Mouse (Mus musculus) forebrain, embryonic 10.5 days (tissue): ENCODE measurements around the gene Grb7. TPM values are rescaled to one million over a fixed set of nuclear protein-coding genes. Genes with fewer than 3 reads are reported as not detected.

Source experiments
- DNase-seq: peaks from one replicate; pipeline ENCODE4 v3.0.0-alpha.2; 2017; ENCODE audit warnings: low spot score; ENCODE audit errors: extremely low spot score
- H3K27ac ChIP-seq: fragments of 300-500 bp; sonication (generic); 2 replicates; pipeline ENCODE4 v1.5.1; 2016; ENCODE audit warnings: mild to moderate bottlenecking
- H3K27me3 ChIP-seq: fragments of 300-500 bp; sonication (generic); 2 replicates; pipeline ENCODE4 v1.6.1; 2016; ENCODE audit warnings: mild to moderate bottlenecking; ENCODE audit not compliant: poor library complexity, severe bottlenecking
- H3K36me3 ChIP-seq: fragments of 300-500 bp; sonication (generic); replicated peaks from 2 replicates; pipeline ENCODE4 v1.6.1; 2016; ENCODE audit warnings: mild to moderate bottlenecking, moderate library complexity
- H3K4me1 ChIP-seq: fragments of 300-500 bp; sonication (generic); 2 replicates; pipeline ENCODE4 v1.6.1; 2016
- H3K4me3 ChIP-seq: fragments of 300-500 bp; sonication (generic); 2 replicates; pipeline ENCODE4 v1.5.1; 2016; ENCODE audit warnings: mild to moderate bottlenecking, moderate library complexity
- H3K9me3 ChIP-seq: fragments of 300-500 bp; sonication (generic); 2 replicates; pipeline ENCODE4 v1.6.1; 2016; ENCODE audit warnings: mild to moderate bottlenecking, moderate library complexity
- WGBS: fragments of 180-500 bp; shearing (Covaris S2); methylation state at CpG from one replicate; pipeline ENCODE4 v1.1.7; 2016; 5-methylcytosine and 5-hydroxymethylcytosine counted together
- polyA plus RNA-seq: library from polyadenylated mRNA; unstranded; fragments of >200 nt; fragmentation: Nextera tagmentation; extraction: Ambion mirVana; gene quantifications from 2 replicates; pipeline ENCODE4 v1.2.1, GENCODE M21; 2016

The Grb7 gene
- polyA plus RNA-seq, 1 experiment from 2014 or later = 5.6 TPM

DNA sequence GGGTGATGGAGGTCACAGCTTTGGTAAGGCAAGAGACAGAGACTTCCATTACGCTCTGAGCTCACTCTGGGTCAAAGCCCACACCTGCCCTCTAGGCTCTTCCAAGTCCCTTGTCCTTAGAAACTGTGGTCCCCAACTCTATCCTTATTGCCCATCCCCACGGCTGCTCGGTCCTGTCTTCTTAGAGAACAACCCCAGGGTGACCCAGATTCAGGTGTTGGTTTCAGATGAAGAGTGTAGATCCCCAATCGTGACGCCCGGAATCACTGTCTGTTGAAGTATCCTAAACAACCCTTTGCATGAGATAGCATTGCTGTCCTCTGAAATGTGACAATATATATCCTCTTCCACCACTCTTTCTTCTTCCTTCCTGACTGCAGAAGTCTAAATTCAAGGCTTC is 16.1 kb downstream of the Grb7 start:
- no peak for DNase-seq
- Histone ChIP-seq H3K36me3 (no peaks in the 10 kb centered on the region), H3K4me1 (peaks cover 12% of the 10 kb centered on the region), H3K9me3 (no peaks in the 10 kb centered on the region), H3K4me3 (no peak overlapping the region), H3K27me3 (peaks cover 46% of the 10 kb centered on the region), H3K27ac (no peak overlapping the region)
- 88% methylated on average over 6 of the region's 6 CpGs for WGBS

DNA sequence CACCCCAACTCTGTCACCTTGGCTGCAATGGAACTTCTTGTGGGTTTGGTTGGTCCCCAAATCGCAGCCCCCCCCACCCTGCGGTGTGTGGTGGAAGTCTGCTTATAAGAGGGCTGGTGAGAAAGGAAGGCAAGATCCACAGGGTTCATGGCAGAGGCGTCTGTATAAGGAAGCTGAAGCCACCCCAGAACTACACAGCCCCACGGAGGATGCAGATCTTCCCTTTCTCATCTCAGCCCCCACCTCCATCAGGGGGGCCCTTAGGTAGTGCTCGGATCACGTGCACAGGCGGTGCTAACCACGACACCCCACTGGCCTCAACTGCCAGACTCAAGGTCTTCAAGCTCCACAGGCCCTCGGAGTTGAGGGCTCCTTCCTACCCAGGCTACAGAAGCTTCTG is 17.7 kb downstream of the Grb7 start:
- no peaks in the 10 kb centered on the region for H3K36me3 ChIP-seq
- H3K4me3 ChIP-seq = no peak overlapping the region
- no peaks in the 10 kb centered on the region for H3K4me1 ChIP-seq
- H3K27me3 ChIP-seq = peaks cover 34% of the 10 kb centered on the region
- H3K27ac ChIP-seq = no peak overlapping the region
- WGBS = 86% methylated on average over 9 of the region's 9 CpGs
- no peak for DNase-seq
- H3K9me3 ChIP-seq = no peaks in the 10 kb centered on the region

DNA sequence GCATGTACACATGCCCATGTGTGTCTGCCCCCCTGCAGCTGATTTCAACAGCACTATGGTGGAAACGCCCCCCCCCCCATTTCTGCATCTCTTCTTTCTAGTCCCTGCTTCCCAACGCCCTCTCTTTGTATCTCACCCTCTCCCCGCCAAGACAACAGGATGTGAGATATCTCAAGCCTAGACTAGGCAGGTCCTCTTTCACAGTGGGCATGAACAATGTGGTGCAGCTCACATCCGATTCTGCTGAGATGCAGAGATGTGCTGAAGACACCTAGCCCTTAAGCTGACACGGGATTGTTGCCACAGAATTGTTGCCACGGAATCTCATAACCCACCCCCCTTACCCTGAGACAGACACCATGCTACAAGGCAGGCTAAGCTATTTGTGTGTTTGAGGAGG is 18.3 kb downstream of the Grb7 start:
- Histone ChIP-seq H3K27me3 (peaks cover 27% of the 10 kb centered on the region), H3K27ac (no peak overlapping the region), H3K9me3 (no peaks in the 10 kb centered on the region), H3K36me3 (no peaks in the 10 kb centered on the region), H3K4me1 (no peaks in the 10 kb centered on the region), H3K4me3 (no peak overlapping the region)
- no peak for DNase-seq
- WGBS = 82% methylated on average over 6 of the region's 6 CpGs

DNA sequence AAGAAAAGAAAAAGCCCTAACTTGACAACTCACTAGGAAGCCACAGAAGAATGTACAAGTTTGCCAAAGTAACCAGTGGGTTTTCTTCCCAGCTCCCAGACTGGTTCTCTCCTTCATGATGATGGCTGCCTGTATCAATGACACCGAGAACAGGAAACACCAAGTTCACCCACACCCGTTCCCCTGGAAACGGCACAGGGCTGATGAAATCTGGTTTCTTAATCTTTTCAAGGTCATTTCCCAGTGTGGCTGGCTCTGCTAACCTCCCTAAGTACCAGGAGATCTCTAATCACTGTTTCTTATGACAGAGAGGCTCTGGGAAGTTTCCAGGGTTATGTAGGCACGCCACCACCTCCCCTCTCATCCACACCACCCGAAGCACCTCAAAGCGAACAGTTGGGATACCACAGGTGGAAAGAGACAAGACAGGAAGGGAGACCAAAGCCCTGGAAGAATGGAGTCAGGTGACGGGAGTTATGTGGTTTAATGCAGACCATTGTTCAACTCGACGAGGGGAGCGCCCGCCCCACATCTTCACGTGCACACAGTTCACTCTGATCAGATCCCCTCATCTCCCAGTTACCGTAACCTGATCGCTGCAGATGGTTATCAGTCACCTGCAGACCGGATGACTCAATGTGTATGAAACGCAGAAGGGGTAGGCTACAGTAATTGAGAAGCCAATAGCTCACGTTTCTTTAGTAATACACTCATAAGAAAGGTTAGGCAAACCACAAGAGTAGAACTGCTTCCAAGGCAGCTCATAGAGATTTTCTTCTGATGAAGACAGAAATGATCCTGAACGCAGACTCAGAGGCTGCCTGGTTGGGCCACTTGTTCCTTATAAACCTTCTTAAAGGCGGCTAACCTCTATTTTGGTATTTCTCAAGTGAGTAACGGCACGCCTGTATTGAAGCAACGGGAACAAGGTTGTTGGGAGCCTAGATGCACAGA is 23.8 kb downstream of the Grb7 start:
- peaks cover 31% of the 10 kb centered on the region for H3K4me1 ChIP-seq
- H3K9me3 ChIP-seq = no peaks in the 10 kb centered on the region
- H3K36me3 ChIP-seq = no peaks in the 10 kb centered on the region
- no peak overlapping the region for H3K27ac ChIP-seq
- peaks cover 10% of the 10 kb centered on the region; the same call in 1 of the 2 replicates for H3K27me3 ChIP-seq
- WGBS = 84% methylated on average over 22 of the region's 22 CpGs
- no peak for DNase-seq
- no peak overlapping the region for H3K4me3 ChIP-seq

DNA sequence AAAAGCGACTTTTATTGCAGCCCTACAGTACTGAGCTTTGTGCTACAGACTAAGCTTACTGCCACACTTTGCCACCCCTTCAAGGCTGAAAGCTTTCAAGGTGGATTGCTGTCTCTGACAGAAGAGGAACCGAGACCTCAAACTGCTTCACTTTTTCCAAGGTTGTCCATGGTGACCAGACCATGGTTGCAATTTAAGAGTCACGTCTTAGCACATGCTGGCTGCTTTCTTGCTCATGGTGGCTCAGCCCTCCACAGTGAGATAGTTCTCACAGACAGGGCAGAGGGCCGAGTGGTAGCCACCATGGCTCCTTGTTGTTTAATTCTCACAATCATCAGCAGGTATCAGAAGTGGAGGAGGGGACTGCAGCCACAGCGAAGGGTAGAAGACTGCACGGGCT is 24.6 kb downstream of the Grb7 start:
- no peak for DNase-seq
- Histone ChIP-seq H3K4me3 (no peak overlapping the region), H3K36me3 (no peaks in the 10 kb centered on the region), H3K27me3 (peaks cover 10% of the 10 kb centered on the region; the same call in 1 of the 2 replicates), H3K27ac (0 out of 2 replicates have a peak overlapping the region, but pooled peaks have one; percentile 44), H3K9me3 (no peaks in the 10 kb centered on the region), H3K4me1 (peaks cover 31% of the 10 kb centered on the region)
- WGBS = 81% methylated on average over 6 of the region's 6 CpGs

DNA sequence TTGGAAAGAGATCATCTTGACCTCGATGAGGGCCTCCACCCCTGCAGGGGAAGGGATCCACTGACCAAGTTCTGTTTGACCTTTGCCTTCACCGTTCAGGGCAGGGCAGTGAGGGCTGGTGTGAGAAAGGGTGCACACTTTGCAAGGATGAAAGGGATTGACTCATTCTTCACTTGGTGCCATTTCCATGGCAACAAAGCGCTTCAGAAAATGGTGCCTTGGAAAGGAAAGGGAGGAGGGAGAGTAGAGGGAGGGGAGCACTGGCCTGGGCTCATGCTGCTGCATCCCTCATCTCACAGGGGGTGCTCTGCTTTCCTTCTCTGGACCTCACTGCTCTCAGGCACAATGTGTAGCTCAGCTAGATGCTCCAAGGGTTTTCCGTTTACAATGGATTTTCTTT is 26.5 kb downstream of the Grb7 start:
- H3K9me3 ChIP-seq = no peaks in the 10 kb centered on the region
- H3K4me1 ChIP-seq = peaks cover 31% of the 10 kb centered on the region
- H3K27ac ChIP-seq = no peak overlapping the region
- no peaks in the 10 kb centered on the region for H3K36me3 ChIP-seq
- H3K27me3 ChIP-seq = peaks cover 10% of the 10 kb centered on the region; the same call in 1 of the 2 replicates
- DNase-seq = no peak
- WGBS = 51% methylated on average over 4 of the region's 4 CpGs
- no peak overlapping the region for H3K4me3 ChIP-seq

DNA sequence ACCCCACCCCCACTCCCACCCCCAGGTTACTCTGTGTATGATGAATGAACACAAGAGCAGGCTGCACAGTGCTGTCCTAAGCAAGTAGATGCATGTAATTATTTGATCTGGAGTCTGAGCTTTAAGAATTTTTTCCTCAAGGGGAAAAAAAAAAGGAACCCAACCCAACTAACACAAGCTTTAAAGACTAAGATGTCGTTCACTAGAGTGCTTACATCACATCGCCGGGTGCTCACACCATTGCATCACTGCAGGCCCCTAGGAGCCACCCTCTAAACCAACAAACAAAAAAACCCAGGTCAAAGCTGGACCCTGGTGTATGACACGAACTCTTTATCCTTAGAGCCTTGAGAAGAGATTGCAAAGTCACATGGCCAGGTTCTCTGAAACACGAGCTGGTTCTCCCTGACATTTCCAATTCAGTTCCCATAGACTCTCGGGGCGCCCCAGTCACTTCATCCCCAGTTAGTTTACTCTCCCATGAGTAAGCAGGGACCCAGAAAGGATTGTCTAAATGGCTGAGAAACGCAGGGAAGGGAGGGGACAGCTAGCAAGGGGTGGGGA is 27.8 kb downstream of the Grb7 start:
- no peak for DNase-seq
- 56% methylated on average over 8 of the region's 8 CpGs for WGBS
- Histone ChIP-seq H3K27ac (no peak overlapping the region), H3K9me3 (no peaks in the 10 kb centered on the region), H3K36me3 (no peaks in the 10 kb centered on the region), H3K4me1 (peaks cover 31% of the 10 kb centered on the region), H3K4me3 (no peak overlapping the region), H3K27me3 (peaks cover 10% of the 10 kb centered on the region; the same call in 1 of the 2 replicates)

DNA sequence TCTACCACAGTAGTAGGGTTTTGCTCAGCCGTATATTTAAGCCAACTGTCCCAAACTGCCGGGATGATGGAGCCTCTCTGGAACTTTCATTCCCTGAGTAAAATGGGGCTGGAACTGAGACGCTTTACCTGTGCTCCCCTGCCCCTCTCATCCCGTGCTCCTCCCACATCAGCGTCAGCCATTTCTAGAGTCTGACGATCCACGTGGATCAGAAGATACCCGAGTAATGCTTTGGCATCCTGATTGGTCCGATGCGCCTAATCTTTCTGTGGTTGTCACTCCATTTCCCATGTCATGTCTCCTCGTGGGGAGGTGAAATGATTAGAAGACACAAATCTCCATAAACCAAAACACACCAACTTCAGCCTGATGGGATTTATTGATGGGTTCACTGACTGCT is 28.8 kb downstream of the Grb7 start:
- WGBS = 90% methylated on average over 11 of the region's 11 CpGs
- Histone ChIP-seq H3K27me3 (peaks cover 9% of the 10 kb centered on the region; the same call in 1 of the 2 replicates), H3K36me3 (no peaks in the 10 kb centered on the region), H3K9me3 (no peaks in the 10 kb centered on the region), H3K4me3 (no peak overlapping the region), H3K4me1 (peaks cover 27% of the 10 kb centered on the region), H3K27ac (no peak overlapping the region)
- DNase-seq = no peak

DNA sequence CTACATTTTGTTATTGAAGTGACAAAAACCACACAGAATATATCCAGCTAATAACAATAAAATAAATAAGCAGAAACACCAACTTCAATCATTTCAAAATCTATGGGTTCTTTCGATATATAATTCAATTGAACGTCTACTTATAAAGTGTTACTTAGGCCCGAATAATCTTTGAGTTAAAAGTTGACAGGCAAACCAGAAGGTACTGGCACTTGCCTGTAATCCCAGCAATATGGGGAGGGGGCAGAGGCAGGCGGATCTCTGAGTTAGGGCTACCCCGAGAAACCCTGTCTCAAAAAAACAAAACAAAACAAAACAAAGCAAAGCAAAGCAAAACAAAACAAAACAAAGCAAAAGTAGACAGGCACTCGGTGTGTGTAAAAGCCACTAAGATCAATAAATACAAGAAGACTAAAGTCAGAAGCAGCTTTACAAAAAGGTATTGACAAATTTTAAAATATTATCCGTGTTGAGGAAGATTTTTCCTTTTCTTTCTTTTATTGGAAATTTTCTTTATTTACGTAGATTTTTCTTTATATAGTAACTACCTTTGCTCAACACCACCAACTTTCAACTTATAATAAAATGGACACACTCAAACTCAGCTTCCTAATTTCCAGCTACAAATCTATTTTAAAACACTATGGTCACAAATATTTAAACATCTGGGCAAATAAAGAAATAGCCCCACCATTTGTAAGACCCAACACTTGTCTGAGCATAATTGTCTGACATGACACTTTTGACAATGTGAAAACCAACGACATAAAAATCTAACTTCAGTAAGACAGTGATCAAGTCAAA is 29.6 kb downstream of the Grb7 start:
- Histone ChIP-seq H3K27ac (no peak overlapping the region), H3K36me3 (no peaks in the 10 kb centered on the region), H3K9me3 (no peaks in the 10 kb centered on the region), H3K4me3 (no peak overlapping the region), H3K27me3 (peaks cover 4% of the 10 kb centered on the region; the same call in 1 of the 2 replicates), H3K4me1 (peaks cover 22% of the 10 kb centered on the region)
- 94% methylated on average over 9 of the region's 9 CpGs for WGBS
- DNase-seq = no peak

DNA sequence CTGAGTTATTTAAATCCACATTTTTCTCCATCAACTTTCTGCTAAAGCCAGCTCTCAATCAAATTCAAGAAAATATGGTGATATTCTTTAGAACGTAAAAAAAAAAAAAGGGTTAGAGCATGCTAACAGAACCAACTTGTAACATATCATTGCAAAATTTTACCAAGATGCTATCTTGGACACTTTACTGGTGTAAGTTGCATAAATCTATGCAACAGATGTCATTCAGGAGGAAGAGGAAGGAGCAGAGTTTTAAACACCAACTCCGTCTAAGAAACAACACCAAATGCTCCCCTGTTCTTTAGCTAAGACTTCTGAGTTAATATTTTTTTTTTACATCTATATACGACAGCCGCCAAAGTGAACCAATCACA is 30.2 kb downstream of the Grb7 start:
- no peaks in the 10 kb centered on the region for H3K36me3 ChIP-seq
- WGBS = 93% methylated on average over 4 of the region's 4 CpGs
- H3K4me1 ChIP-seq = peaks cover 22% of the 10 kb centered on the region
- H3K27ac ChIP-seq = no peak overlapping the region
- no peaks in the 10 kb centered on the region for H3K9me3 ChIP-seq
- no peaks in the 10 kb centered on the region for H3K27me3 ChIP-seq
- no peak for DNase-seq
- H3K4me3 ChIP-seq = no peak overlapping the region

DNA sequence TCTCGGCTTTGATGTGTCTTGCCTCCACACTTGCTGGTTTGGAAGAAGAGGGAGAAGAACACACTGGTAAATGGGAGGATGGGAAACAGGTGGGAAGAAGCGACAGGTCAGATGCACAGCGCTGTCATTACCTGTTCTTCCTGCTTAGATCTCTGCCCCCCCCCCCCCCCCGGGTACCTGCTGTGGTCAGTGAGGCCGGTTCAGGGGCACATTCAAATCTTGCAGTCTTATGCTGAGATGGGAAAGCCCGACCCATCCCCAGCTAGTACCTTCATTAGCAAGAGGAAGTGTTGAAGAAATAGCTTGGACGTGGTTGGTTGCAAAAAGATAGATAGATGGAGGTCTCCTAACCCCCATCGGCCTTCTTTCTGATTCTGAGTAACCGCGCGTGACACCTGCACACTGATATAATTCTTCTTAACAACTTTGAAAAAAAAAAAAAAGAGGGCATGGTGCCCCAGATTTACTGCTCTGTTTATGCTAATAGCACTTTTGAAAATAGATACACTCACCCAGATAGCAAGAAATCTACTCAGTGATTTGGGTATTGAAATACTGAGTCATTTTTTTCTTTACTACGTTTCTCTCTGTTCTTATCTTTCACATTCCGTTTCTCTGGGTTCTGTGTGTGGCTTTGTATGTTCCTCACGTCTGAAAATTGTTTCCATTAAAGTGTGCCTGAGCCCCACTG is 31.0 kb downstream of the Grb7 start:
- H3K27me3 ChIP-seq = no peaks in the 10 kb centered on the region
- H3K27ac ChIP-seq = no peak overlapping the region
- H3K36me3 ChIP-seq = no peaks in the 10 kb centered on the region
- no peaks in the 10 kb centered on the region for H3K9me3 ChIP-seq
- no peak for DNase-seq
- H3K4me1 ChIP-seq = peaks cover 18% of the 10 kb centered on the region
- H3K4me3 ChIP-seq = no peak overlapping the region
- WGBS = 74% methylated on average over 14 of the region's 14 CpGs
